23 mouse cellular contexts compared by ENCODE assay signal in genomic region chr11:121713569-121713968, GRCm38 (mm10). TPM values are rescaled to one million over a fixed set of nuclear protein-coding genes. Genes with fewer than 3 reads are reported as not detected.
DNase-seq lines count a peak whose midpoint lies in the region; ATAC-seq and TF ChIP-seq lines count a peak whose summit lies in the region.
"Had no signal": no experiment of that assay in that cellular context is flagged by ENCODE, and none has a peak within 500 bp of the region (broad histone marks: within the 10 kb centered on the region; RNA-seq: fewer than 3 reads in every experiment).

No protein-coding gene starts in this region.

- WGBS in lung, postnatal 0 days = 77% methylated on average over 2 of the region's 2 CpGs

- H3K9ac ChIP-seq in lung, postnatal 0 days (replicated peaks; ENCODE audit: low read depth) = no peak overlapping the region
- H3K9ac ChIP-seq: forebrain, embryonic 12.5 days; heart, embryonic 12.5 days; hindbrain, embryonic 14.5 days; kidney, embryonic 15.5 days; limb, embryonic 15.5 days; liver, embryonic 15.5 days; midbrain, embryonic 15.5 days had no signal

- H3K27ac ChIP-seq in lung, postnatal 0 days (ENCODE audit: low read length) = peak overlapping the region; percentile 38; the same call in 1 of the 2 replicates
- H3K27ac ChIP-seq: forebrain, embryonic 12.5 days; hindbrain, embryonic 14.5 days; kidney, embryonic 15.5 days; layer of hippocampus, adult 2 months; limb, embryonic 15.5 days; liver, embryonic 15.5 days; midbrain, embryonic 15.5 days had no signal

- no peaks in the 10 kb centered on the region for H3K27me3 ChIP-seq in lung, postnatal 0 days (replicated peaks; ENCODE audit: insufficient read depth, low read length)
- H3K27me3 ChIP-seq: forebrain, embryonic 12.5 days; kidney, embryonic 15.5 days; limb, embryonic 15.5 days; liver, embryonic 15.5 days; midbrain, embryonic 15.5 days had no signal

- no peak for TF ChIP-seq EP300 in lung, postnatal 0 days (IDR thresholded peaks at IDR 0.05)

- peak; percentile 25 for DNase-seq in kidney, adult 18-20 months
- no peak for DNase-seq in kidney, adult 11 months
- no peak for DNase-seq in lung, postnatal 0 days (ENCODE audit: low spot score)
- DNase-seq in lung, postnatal 4 days = no peak
- DNase-seq in right cerebral cortex, postnatal 36 days (ENCODE audit: low spot score in 2 of 2) = no peak
- DNase-seq: adrenal gland, postnatal 36 days; cerebellum, adult 8-10 months; heart, postnatal 14 days; layer of hippocampus, postnatal 36 days; thymus, postnatal 25 days had no signal

- ATAC-seq in lung, postnatal 0 days = no peak
- ATAC-seq in megakaryocyte, adult 5-6 weeks (ENCODE audit: poor library complexity, severe bottlenecking) = 0 out of 2 replicates have a peak, but pooled peaks have one; percentile 11
- no peak for ATAC-seq in activated CD4-positive, CD25-positive, alpha-beta regulatory T cell, adult 4 months
- ATAC-seq: CD4-positive, CD25-positive, alpha-beta regulatory T cell, adult 4 months; midbrain, embryonic 15.5 days had no signal

- no peaks in the 10 kb centered on the region for H3K4me1 ChIP-seq in lung, postnatal 0 days (ENCODE audit: insufficient read depth, low read depth, low read length)
- H3K4me1 ChIP-seq: forebrain, embryonic 12.5 days; heart, embryonic 12.5 days; limb, embryonic 15.5 days; liver, embryonic 15.5 days; midbrain, embryonic 15.5 days had no signal

- H3K9me3 ChIP-seq in lung, postnatal 0 days (ENCODE audit: low read length) = no peaks in the 10 kb centered on the region
- H3K9me3 ChIP-seq: forebrain, embryonic 12.5 days; heart, embryonic 12.5 days; kidney, embryonic 15.5 days; limb, embryonic 15.5 days; liver, embryonic 15.5 days; megakaryocyte, embryonic 14.5 days; midbrain, embryonic 15.5 days had no signal

- no peaks in the 10 kb centered on the region for H3K36me3 ChIP-seq in lung, postnatal 0 days (ENCODE audit: insufficient read depth, low read length)
- H3K36me3 ChIP-seq: forebrain, embryonic 12.5 days; liver, embryonic 15.5 days; midbrain, embryonic 15.5 days had no signal

- no peak overlapping the region for H3K4me3 ChIP-seq in lung, postnatal 0 days (ENCODE audit: low read depth, low read length)
- H3K4me3 ChIP-seq: forebrain, embryonic 12.5 days; heart, embryonic 12.5 days; kidney, embryonic 15.5 days; layer of hippocampus, adult 2 months; limb, embryonic 15.5 days; liver, embryonic 15.5 days; megakaryocyte, embryonic 14.5 days; midbrain, embryonic 15.5 days; myocyte had no signal

- TF ChIP-seq CTCF in lung, postnatal 0 days (IDR thresholded peaks at IDR 0.05) = no peak

- H3K4me2 ChIP-seq in lung, postnatal 0 days (replicated peaks; ENCODE audit: low read depth, low read length) = no peak overlapping the region
- H3K4me2 ChIP-seq: forebrain, embryonic 12.5 days; heart, embryonic 12.5 days; hindbrain, embryonic 14.5 days; kidney, embryonic 15.5 days; limb, embryonic 15.5 days; liver, embryonic 15.5 days; midbrain, embryonic 15.5 days had no signal

RNA-seq across cellular contexts. Expression of gene Metrnl, which starts 12.2 kb away (rescaled TPM):
- polyA plus RNA-seq in lung, postnatal 0 days (2015; fragmentation: Nextera tagmentation; extraction: Ambion mirVana) = 22.3 and 23.6 TPM in 2 replicates
- 32.9 and 40.5 TPM in 2 replicates for total RNA-seq in megakaryocyte, adult 5-6 weeks (2015)
- 16.4 and 20.6 TPM in 2 replicates for total RNA-seq in megakaryocyte, adult 5-6 weeks (2017)
- 1 to 10 TPM in 1 of 2 experiments, under 1 TPM in 1; 0.60 to 1.1 TPM for polyA plus RNA-seq in activated CD4-positive, CD25-positive, alpha-beta regulatory T cell, adult 4 months (2017; shearing (Covaris generic))

RNA-seq across cellular contexts. Expression of gene B3gntl1, which starts 40.6 kb away (rescaled TPM):
- 3.4 and 4.3 TPM in 2 replicates for polyA plus RNA-seq in lung, postnatal 0 days (2015; fragmentation: Nextera tagmentation; extraction: Ambion mirVana)
- total RNA-seq in megakaryocyte, adult 5-6 weeks (2015) = 3.6 and 5.8 TPM in 2 replicates
- total RNA-seq in megakaryocyte, adult 5-6 weeks (2017) = 5.2 and 7.8 TPM in 2 replicates
- 10 to 100 TPM in 1 of 2 experiments, 1 to 10 TPM in 1; 8.4 to 11.3 TPM for polyA plus RNA-seq in activated CD4-positive, CD25-positive, alpha-beta regulatory T cell, adult 4 months (2017; shearing (Covaris generic))

Comparison
In these comparisons a context has a peak if more than half of its experiments do, and no peak if none do; other contexts are left out.
1. RNA of gene Metrnl, which starts 12.2 kb away (polyA plus RNA-seq): 22.3 to 23.6 TPM in lung, postnatal 0 days; 0.60 to 1.1 TPM in activated CD4-positive, CD25-positive, alpha-beta regulatory T cell, adult 4 months; every median in the first group is over 10 times any median in the second.